In the genomic region with DNA sequence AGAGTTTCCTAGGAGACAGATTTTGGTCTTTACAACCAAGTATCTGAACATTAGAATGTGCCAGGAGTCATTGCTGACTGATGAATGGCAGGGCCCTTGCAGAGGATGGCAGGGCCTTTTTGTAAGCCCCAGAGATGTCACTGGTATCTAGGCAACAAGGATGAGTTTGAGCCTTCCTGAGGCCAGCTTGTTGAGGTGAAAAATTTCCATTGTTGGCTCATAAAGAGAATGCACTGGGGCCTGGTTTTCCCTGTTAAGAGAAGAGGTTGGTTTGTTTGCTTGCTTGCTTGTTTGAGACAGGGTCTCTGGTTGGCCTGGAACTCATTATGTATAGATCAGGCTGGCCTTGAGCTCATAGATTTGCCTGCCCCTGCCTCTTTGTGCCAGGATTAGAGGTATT, we compare ENCODE assay signal across 8 mouse cellular contexts. TPM values are rescaled to one million over a fixed set of nuclear protein-coding genes. Genes with fewer than 3 reads are reported as not detected.
A peak's percentile ranks its signal among the peaks of the same experiment; 100 is the strongest.
DNase-seq lines count a peak whose midpoint lies in the region; ATAC-seq and TF ChIP-seq lines count a peak whose summit lies in the region.
"Had no signal": no experiment of that assay in that cellular context is flagged by ENCODE, and none has a peak within 500 bp of the region (broad histone marks: within the 10 kb centered on the region; RNA-seq: fewer than 3 reads in every experiment).

No protein-coding gene starts in this region.

- TF ChIP-seq CTCF in stomach, postnatal 0 days (IDR thresholded peaks at IDR 0.05; ENCODE audit: low read depth) = no peak

- 0 out of 2 replicates have a peak overlapping the region, but pooled peaks have one; percentile 24 for H3K9ac ChIP-seq in lung, embryonic 16.5 days (ENCODE audit: low read length)
- peak overlapping the region; percentile 99 for H3K9ac ChIP-seq in forebrain, embryonic 14.5 days (ENCODE audit: low read length)
- no peak overlapping the region for H3K9ac ChIP-seq in liver, embryonic 15.5 days
- no peak overlapping the region for H3K9ac ChIP-seq in stomach, postnatal 0 days (ENCODE audit: low read length)

- peaks cover 36% of the 10 kb centered on the region for H3K4me1 ChIP-seq in lung, embryonic 16.5 days (replicated peaks; ENCODE audit: control insufficient read depth, insufficient read depth, low read length)
- H3K4me1 ChIP-seq in forebrain, embryonic 14.5 days (ENCODE audit: control insufficient read depth, insufficient read depth, low read length) = peaks cover 45% of the 10 kb centered on the region
- peaks cover 69% of the 10 kb centered on the region for H3K4me1 ChIP-seq in liver, embryonic 15.5 days (replicated peaks)
- H3K4me1 ChIP-seq in stomach, postnatal 0 days (replicated peaks; ENCODE audit: control insufficient read depth, insufficient read depth) = no peaks in the 10 kb centered on the region; the same call in none of the 2 replicates

- ATAC-seq in lung, embryonic 16.5 days (ENCODE audit: low read depth) = no peak
- ATAC-seq in forebrain, embryonic 14.5 days = no peak
- ATAC-seq in liver, embryonic 15.5 days (ENCODE audit: insufficient read depth) = no peak
- no peak for ATAC-seq in stomach, postnatal 0 days (ENCODE audit: low FRiP score, low TSS enrichment)

- H3K9me3 ChIP-seq in lung, embryonic 16.5 days (ENCODE audit: control insufficient read depth, low read length) = no peaks in the 10 kb centered on the region
- H3K9me3 ChIP-seq in forebrain, embryonic 14.5 days (replicated peaks; ENCODE audit: control insufficient read depth, low read length) = no peaks in the 10 kb centered on the region
- H3K9me3 ChIP-seq in liver, embryonic 15.5 days (replicated peaks) = no peaks in the 10 kb centered on the region
- no peaks in the 10 kb centered on the region for H3K9me3 ChIP-seq in stomach, postnatal 0 days (ENCODE audit: control insufficient read depth, low read length)

- H3K4me2 ChIP-seq in lung, embryonic 16.5 days (ENCODE audit: low read depth, low read length) = peak overlapping the region; percentile 60
- peak overlapping the region; percentile 79 for H3K4me2 ChIP-seq in forebrain, embryonic 14.5 days (ENCODE audit: low read length)
- H3K4me2 ChIP-seq in liver, embryonic 15.5 days = peak overlapping the region; percentile 79
- peak overlapping the region; percentile 70 for H3K4me2 ChIP-seq in stomach, postnatal 0 days (replicated peaks; ENCODE audit: low read depth)

- H3K36me3 ChIP-seq in lung, embryonic 16.5 days (ENCODE audit: control insufficient read depth, insufficient read depth, low read length) = no peaks in the 10 kb centered on the region; the same call in 1 of the 2 replicates
- peaks cover 16% of the 10 kb centered on the region; the same call in 1 of the 2 replicates for H3K36me3 ChIP-seq in forebrain, embryonic 14.5 days (ENCODE audit: control insufficient read depth, insufficient read depth, low read length)
- peaks cover 29% of the 10 kb centered on the region for H3K36me3 ChIP-seq in liver, embryonic 15.5 days (replicated peaks)
- no peaks in the 10 kb centered on the region for H3K36me3 ChIP-seq in stomach, postnatal 0 days (ENCODE audit: control insufficient read depth, insufficient read depth, low read length)

- no peaks in the 10 kb centered on the region for H3K27me3 ChIP-seq in lung, embryonic 16.5 days (ENCODE audit: control insufficient read depth, insufficient read depth, low read depth, low read length)
- no peaks in the 10 kb centered on the region for H3K27me3 ChIP-seq in forebrain, embryonic 14.5 days (replicated peaks; ENCODE audit: control insufficient read depth, insufficient read depth, low read length)
- H3K27me3 ChIP-seq in liver, embryonic 15.5 days = peaks cover 6% of the 10 kb centered on the region; the same call in 1 of the 2 replicates
- H3K27me3 ChIP-seq in stomach, postnatal 0 days (ENCODE audit: control insufficient read depth, insufficient read depth, low read length) = no peaks in the 10 kb centered on the region

- TF ChIP-seq EP300 in stomach, postnatal 0 days (optimal IDR thresholded peaks at IDR 0.05) = no peak

- H3K27ac ChIP-seq in lung, embryonic 16.5 days (ENCODE audit: low read length) = no peak overlapping the region
- no peak overlapping the region for H3K27ac ChIP-seq in forebrain, embryonic 14.5 days (ENCODE audit: low read depth, low read length)
- H3K27ac ChIP-seq in liver, embryonic 15.5 days (replicated peaks) = peak overlapping the region; percentile 86; the same call in 1 of the 2 replicates
- 0 out of 2 replicates have a peak overlapping the region, but pooled peaks have one; percentile 24 for H3K27ac ChIP-seq in stomach, postnatal 0 days (replicated peaks)

- DNase-seq in lung, adult 18-20 months = no peak
- peak; percentile 64 for DNase-seq in forebrain, embryonic 14.5 days (ENCODE audit: low spot score)
- no peak for DNase-seq in stomach, postnatal 0 days (ENCODE audit: low spot score)
- no peak for DNase-seq in ovary, postnatal 10 days (ENCODE audit: low spot score)
- no peak for DNase-seq in kidney, postnatal 36 days
- DNase-seq: kidney, adult 9 months had no signal

- H3K4me3 ChIP-seq in lung, embryonic 16.5 days (ENCODE audit: low read length) = peak overlapping the region; percentile 88
- H3K4me3 ChIP-seq in forebrain, embryonic 14.5 days (ENCODE audit: low read depth, low read length) = peak overlapping the region; percentile 89
- H3K4me3 ChIP-seq in liver, embryonic 15.5 days (replicated peaks) = peak overlapping the region; percentile 92
- H3K4me3 ChIP-seq in stomach, postnatal 0 days (ENCODE audit: low read depth, low read length) = peak overlapping the region; percentile 2

RNA-seq across cellular contexts. Expression of a gene that starts 1.8 kb away (rescaled TPM):
- polyA plus RNA-seq in lung, embryonic 16.5 days (2015; fragmentation: Nextera tagmentation; extraction: Ambion mirVana) = 62.1 and 68.1 TPM in 2 replicates
- 217 and 221 TPM in 2 replicates for polyA plus RNA-seq in forebrain, embryonic 14.5 days (2014; fragmentation: Nextera tagmentation; extraction: Ambion mirVana)
- polyA plus RNA-seq in liver, embryonic 15.5 days (2015; fragmentation: Nextera tagmentation; extraction: Ambion mirVana) = 11.6 and 12.9 TPM in 2 replicates
- 35.7 and 37.8 TPM in 2 replicates for polyA plus RNA-seq in stomach, postnatal 0 days (2015; fragmentation: Nextera tagmentation; extraction: Ambion mirVana)

RNA-seq across cellular contexts. Expression of a gene that starts 22.8 kb away (rescaled TPM):
- polyA plus RNA-seq in lung, embryonic 16.5 days (2015; fragmentation: Nextera tagmentation; extraction: Ambion mirVana) = 13.2 and 15.4 TPM in 2 replicates
- 13.6 and 19.2 TPM in 2 replicates for polyA plus RNA-seq in forebrain, embryonic 14.5 days (2014; fragmentation: Nextera tagmentation; extraction: Ambion mirVana)
- polyA plus RNA-seq in liver, embryonic 15.5 days (2015; fragmentation: Nextera tagmentation; extraction: Ambion mirVana) = 3.9 and 9.1 TPM in 2 replicates
- 7.9 and 8.5 TPM in 2 replicates for polyA plus RNA-seq in stomach, postnatal 0 days (2015; fragmentation: Nextera tagmentation; extraction: Ambion mirVana)

RNA-seq across cellular contexts. Expression of a gene that starts 40.7 kb away (rescaled TPM):
- polyA plus RNA-seq in lung, embryonic 16.5 days (2015; fragmentation: Nextera tagmentation; extraction: Ambion mirVana) = 0.11 and 0.14 TPM in 2 replicates
- 10.7 and 17.6 TPM in 2 replicates for polyA plus RNA-seq in forebrain, embryonic 14.5 days (2014; fragmentation: Nextera tagmentation; extraction: Ambion mirVana)
- polyA plus RNA-seq in liver, embryonic 15.5 days (2015; fragmentation: Nextera tagmentation; extraction: Ambion mirVana) = 0.15 and 0.16 TPM in 2 replicates
- polyA plus RNA-seq in stomach, postnatal 0 days (2015; fragmentation: Nextera tagmentation; extraction: Ambion mirVana) = 0.15 and 0.22 TPM in 2 replicates

Comparison
In these comparisons a context has a peak if more than half of its experiments do, and no peak if none do; other contexts are left out.
1. H3K27ac ChIP-seq: peak in liver, embryonic 15.5 days (single experiment) and stomach, postnatal 0 days (single experiment); none in lung, embryonic 16.5 days (single experiment) and forebrain, embryonic 14.5 days (single experiment).
2. H3K4me3 ChIP-seq: peak in every context shown above with its lines; median percentile 92 in liver, embryonic 15.5 days; 89 in forebrain, embryonic 14.5 days; 88 in lung, embryonic 16.5 days; 2 in stomach, postnatal 0 days.
3. H3K9ac ChIP-seq: peak in lung, embryonic 16.5 days (single experiment) and forebrain, embryonic 14.5 days (single experiment); none in liver, embryonic 15.5 days (single experiment) and stomach, postnatal 0 days (single experiment).
4. Peak in every context shown above with its lines, with median percentiles within 50 percentile points of each other: H3K4me2 ChIP-seq.